Mouse (Mus musculus) heart, adult 2 months (tissue): ENCODE measurements around the gene Tpo.

Experiments
- CTCF ChIP-seq: fragments of 200-600 bp; IDR thresholded peaks from 2 replicates; pipeline ENCODE4 v1.8.1; 2022; ENCODE audit warnings: antibody characterized with exemption, mild to moderate bottlenecking, moderate library complexity
- EP300 ChIP-seq: fragments of 200-500 bp; IDR thresholded peaks from 2 replicates; pipeline ENCODE4 v1.6.1; 2011; ENCODE audit warnings: low read depth, low read length, control low read depth; ENCODE audit not compliant: insufficient read depth
- POLR2A ChIP-seq: fragments of 200-500 bp; IDR thresholded peaks from 2 replicates; pipeline ENCODE4 v1.6.1; 2011; ENCODE audit warnings: mild to moderate bottlenecking, low read depth, low read length, control low read depth; ENCODE audit not compliant: insufficient read depth

DNA sequence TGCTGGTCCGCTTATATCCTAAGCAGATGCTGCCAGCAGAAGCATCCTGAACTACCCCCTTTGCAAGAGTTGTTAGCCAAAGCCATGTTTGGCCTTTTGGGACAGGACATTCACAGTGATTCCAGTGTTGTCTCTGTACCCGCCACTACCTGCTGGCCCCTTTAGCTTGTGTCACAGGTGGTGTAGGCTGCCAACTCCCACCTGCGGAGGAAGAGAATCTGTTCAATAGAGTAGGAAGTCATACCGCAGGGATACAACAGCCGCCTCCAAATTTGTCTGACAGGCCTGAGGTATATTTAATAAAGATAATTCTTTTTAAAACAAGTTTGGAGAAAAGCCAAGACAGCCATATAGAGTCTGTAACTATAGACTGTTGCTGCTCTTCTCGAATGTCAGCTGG lies 45.5 kb upstream of the Tpo start:
- no peak for TF ChIP-seq CTCF
- no peak for TF ChIP-seq EP300
- TF ChIP-seq POLR2A, result no peak
